Mouse (Mus musculus): ENCODE measurements around the gene Golt1a.

Golt1a gene

DNA sequence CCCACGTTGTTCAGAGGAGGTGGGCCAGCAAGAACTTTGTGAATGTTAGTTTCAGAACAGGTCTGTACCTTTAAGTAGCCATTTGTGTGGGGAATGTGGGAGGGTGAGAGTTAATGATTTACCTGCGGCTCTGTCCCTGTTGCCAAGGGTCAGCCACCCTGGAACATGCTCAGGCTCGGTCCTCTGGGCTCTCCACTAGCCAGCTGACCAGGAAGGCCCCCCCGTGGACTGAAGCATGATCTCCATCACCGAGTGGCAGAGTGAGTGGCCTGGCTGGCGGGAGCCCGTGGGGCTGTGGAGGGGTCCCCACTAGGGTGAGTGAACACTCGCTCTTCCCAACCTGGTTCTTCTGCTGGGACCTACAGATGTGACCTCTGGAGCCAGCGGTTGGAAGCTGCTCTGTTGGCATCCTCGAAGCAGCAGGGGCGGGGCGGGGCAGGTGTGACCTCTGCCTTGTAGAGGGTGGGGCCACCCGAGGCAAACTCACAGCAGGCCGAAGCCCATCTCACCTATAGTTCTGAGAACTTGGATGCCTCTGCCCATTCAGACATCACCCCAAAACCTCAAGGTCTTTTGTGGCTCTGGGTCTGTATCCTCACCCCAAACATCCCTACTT is at the start of gene Golt1a:
Gene Golt1a (plus strand): TSS at position 149 of the 616 bp plus-strand sequence.
- in situ Hi-C loops (cut with MboI) = loop anchor here (10.0 kb wide), 1 partner anchor 155 kb away; no protein-coding TSS in a partner anchor

DNA sequence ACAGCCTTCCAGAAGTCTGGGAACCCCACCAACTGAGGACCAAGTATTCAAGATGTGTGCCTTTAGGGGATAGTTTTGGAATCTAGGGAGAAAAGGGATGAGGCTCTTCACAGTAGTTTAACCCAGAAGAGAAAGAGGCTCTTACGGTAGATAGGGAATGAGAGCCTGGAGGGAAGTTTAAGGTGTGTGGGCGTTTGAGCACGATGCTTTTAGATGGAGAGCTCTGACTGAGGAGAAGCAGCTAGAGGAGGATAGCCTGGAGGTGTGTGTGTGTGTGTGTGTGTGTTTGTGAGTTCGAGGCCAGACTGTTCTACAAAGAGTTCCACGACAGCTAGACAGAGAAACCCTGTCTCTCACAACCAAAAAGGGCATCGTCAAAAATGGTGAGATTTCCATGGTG is 47.0 kb upstream of the Golt1a start:
- in situ Hi-C loops (cut with MboI) = no loop called here

- in situ Hi-C loops (cut with MboI) = no loop called here
Observed at GRCm38 (mm10) chr1:133263134-133263533, 46.5 kb upstream of the Golt1a start.

GRCm38 (mm10) chr1:133264367-133264766 is 45.2 kb upstream of the Golt1a start:
- in situ Hi-C loops (cut with MboI) = no loop called here

GRCm38 (mm10) chr1:133265114-133265766 is 44.4 kb upstream of the Golt1a start:
- in situ Hi-C loops (cut with MboI) = no loop called here

DNA sequence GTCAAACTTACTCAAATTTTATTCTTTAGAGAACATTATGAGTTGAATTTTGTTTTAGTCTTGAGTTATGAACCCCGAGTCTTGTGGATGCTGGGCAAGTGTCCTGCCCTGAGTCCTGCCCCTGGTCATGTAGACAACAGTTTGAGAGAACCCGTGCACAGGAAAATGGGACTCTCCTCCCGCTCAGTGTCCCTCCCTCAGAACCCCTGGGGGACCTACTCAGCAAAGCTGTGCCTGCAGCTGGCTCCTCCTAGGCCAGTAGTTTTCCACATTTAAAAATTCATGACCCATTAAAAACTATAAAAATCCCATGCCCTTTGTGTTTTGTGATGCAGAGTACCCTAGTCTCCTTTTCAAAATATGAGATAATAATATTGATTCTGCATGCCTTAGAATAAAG is 42.5 kb upstream of the Golt1a start:
- in situ Hi-C loops (cut with MboI) = no loop called here

- in situ Hi-C loops (cut with MboI) = no loop called here
Observed at GRCm38 (mm10) chr1:133267813-133268492, 41.6 kb upstream of the Golt1a start.

- in situ Hi-C loops (cut with MboI) = no loop called here
Observed at GRCm38 (mm10) chr1:133268503-133268902, 41.1 kb upstream of the Golt1a start.

DNA sequence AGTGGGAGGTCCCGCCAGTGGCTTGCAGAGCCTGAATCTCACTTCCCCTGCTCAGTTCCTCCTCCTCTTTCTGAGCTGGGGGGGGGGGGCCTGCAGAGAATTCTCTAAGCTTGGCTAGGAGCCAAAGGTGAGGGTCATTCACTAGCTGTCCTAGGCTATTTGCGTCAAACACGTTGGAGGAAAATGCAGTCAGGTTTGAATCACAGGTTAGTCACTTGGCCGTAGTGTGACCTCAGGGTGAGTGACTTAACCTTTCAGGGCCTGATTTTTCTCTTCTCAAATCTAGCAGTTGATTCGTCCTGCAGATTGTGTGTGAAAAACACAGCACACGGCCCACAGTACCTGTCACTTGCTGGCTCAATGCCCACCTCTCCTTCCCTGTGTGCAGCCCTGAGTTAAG is 39.3 kb upstream of the Golt1a start:
- in situ Hi-C loops (cut with MboI) = no loop called here

DNA sequence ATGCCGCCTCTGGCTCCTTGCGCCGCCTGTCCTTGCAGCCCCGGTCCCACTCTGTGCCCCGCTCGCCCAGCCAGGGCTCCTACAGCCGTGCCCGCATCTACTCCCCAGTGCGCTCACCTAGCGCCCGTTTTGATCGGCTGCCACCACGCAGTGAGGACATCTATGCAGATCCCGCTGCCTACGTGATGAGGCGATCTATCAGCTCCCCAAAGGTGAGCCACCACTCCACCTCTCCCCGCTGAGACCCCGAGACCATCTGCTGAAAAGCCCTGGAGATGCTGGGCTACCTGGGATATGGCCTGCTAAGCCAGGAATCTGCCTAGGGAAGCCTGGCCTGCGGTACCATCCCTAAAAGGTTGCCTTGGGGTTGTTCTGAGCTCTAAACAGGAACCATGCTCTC is 35.4 kb upstream of the Golt1a start:
- in situ Hi-C loops (cut with MboI) = no loop called here

DNA sequence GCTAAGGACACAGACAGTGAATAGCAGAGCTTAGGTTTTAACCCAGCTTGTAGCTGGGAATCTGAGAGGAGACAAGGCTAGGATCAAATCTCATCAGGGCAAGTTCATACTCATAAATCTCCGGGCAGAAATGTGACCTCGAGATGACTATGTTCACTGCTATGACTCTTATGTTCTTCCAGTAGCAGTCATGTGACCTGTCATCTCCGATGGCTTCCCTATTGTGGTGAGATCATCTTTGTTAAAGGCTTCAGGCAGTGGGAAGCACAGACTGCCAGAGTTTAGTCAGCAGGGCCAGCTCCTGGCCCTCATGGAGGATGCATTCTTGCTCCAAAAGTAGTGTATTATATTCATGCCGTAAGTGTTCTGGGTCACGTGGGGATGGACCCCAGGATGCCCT is 32.6 kb upstream of the Golt1a start:
- in situ Hi-C loops (cut with MboI) = no loop called here

GRCm38 (mm10) chr1:133278539-133278938 is 31.1 kb upstream of the Golt1a start:
- in situ Hi-C loops (cut with MboI) = no loop called here

- in situ Hi-C loops (cut with MboI) = no loop called here
Observed at GRCm38 (mm10) chr1:133278946-133279631, 30.5 kb upstream of the Golt1a start.

DNA sequence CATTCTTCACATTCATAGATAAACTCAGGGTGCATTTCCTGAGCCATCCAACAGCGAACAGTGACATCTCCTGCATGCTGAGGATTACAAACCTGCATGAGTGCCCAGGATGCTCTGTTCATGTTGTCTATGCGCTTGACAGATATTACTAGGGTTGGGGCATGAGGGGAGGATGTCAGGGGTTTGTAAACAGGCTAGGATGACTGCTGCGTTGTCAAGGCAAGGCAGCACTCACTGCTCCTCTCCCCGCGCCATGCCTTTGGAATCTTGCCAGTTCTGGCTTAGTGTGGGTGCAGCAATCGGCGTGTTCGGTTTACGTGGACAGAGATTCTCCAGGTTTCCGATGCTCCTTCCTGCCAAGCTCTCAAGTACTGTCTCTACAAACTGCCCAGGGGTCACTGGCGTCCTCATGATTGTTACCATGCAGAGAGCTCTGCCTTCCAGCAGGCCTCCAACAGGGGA is 29.9 kb upstream of the Golt1a start:
- in situ Hi-C loops (cut with MboI) = no loop called here

GRCm38 (mm10) chr1:133280537-133280936 is 29.1 kb upstream of the Golt1a start:
- in situ Hi-C loops (cut with MboI) = no loop called here

DNA sequence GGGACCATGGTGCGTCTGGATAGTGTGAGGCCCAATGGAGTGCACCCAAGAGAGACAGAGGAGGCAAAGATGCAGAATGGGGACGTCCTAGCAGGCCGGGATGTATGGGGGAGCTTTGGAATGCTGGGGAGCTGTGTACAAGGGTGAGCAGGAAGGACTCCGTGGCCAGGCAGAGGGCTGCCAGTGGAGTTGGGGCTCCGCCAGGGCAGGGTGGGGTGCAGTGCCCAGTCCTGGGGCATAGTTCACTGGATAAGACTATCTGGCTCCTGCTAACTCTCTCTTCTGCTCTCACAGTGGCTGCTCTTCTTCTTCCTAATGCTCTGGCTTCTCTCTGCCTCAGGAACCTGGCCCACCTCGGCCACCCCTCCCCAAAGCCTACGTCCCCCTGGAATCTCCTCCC is 23.7 kb upstream of the Golt1a start:
- in situ Hi-C loops (cut with MboI) = no loop called here

DNA sequence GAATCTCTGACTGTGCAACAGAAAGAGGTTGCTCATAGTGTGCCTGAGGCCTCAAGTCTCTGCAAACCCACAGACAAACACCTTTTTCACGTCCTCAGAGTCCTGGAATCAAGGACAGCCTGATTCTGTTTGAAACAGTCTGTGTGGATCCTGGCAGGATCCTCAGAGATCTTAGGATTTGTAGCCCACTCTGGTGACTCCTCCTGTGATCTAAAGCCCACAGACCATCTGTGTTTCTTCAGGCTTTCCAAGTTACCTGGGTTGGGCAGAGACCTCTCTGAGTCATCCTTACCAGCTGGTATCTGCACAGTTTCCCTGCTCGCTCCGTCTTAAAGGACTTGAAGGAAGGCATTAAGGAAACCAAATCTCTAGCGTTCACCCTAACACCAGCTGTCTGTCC is 22.5 kb upstream of the Golt1a start:
- in situ Hi-C loops (cut with MboI) = no loop called here

GRCm38 (mm10) chr1:133287880-133288279 is 21.7 kb upstream of the Golt1a start:
- in situ Hi-C loops (cut with MboI) = no loop called here

DNA sequence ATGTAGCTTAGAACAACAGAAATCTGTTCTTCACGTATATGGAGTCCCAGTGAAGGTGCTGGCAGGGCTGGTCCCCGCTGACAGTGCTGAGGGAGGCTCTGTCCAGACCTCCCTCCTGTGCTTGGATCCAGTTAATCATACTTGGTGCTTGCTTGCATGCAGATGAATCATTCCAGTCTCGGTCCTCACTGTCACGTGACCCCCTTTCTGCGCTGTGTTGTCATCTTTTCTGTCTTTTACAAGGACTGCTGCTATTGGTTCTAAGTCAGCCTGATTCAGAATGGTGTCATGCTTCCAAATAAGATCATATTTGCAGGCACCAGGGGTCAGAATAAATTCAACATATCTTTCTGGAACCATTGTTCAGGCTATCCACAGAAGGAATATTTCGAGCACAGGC is 17.7 kb upstream of the Golt1a start:
- in situ Hi-C loops (cut with MboI) = no loop called here

- in situ Hi-C loops (cut with MboI) = no loop called here
Observed at GRCm38 (mm10) chr1:133292608-133293007, 17.0 kb upstream of the Golt1a start.

DNA sequence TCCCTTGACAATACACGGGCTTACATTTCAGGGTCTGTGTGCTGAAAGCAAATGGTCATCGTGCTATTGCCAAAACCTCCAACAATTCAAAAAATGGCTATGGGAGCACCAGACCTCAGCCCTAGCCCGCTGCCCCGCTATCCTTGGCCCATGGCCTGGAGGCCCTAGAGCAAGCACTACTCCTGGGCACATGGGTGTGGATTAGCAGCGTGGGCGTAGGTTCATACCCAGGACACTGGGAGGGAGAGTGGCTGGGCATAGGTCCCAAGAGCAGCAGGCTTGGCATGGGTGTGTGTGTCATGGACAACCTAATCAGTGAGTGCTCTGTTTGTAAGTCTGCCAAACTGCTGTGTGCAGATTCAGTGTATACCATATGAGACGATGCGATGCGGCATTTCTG is 13.2 kb upstream of the Golt1a start:
- in situ Hi-C loops (cut with MboI) = no loop called here

DNA sequence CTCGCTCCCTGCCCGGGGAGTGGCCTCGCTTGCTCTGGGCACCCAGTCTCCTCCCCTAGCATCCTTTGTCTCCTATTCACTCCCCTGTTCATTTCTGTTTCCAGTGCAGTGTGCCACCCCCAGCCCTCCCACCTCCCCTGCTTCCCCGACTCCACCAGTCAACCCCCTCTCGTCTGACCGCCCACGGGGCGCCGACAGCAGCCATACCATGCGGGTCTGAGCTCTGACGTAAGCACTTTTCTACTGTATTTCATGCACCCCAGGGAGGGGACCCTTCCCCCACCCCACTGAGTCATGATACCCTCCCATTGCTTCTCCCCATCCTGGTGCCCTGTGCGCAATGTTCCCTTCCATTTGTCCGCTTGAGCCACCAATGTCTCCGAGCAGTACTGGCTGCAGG is 10.8 kb upstream of the Golt1a start:
- in situ Hi-C loops (cut with MboI) = no loop called here

Data from mature B cell (primary cell).